Mouse (Mus musculus) forebrain, embryonic 16.5 days (tissue): ENCODE data around the gene Prox2. TPM values are rescaled to one million over a fixed set of nuclear protein-coding genes. Genes with fewer than 3 reads are reported as not detected.
A peak's percentile ranks its signal among the peaks of the same experiment; 100 is the strongest.

ENCODE experiments used
- ATAC-seq: fragments of 200-750 bp; cut with Nextera tagmentation; 2 replicates; pipeline ENCODE4 v1.8.0; 2017; ENCODE audit warnings: mild to moderate bottlenecking, moderate library complexity
- H3K27ac ChIP-seq: fragments of 300-500 bp; sonication (generic); 2 replicates; pipeline ENCODE4 v1.5.1; 2014; ENCODE audit warnings: low read length, control low read depth
- H3K27me3 ChIP-seq: fragments of 300-500 bp; sonication (generic); replicated peaks from 2 replicates; pipeline ENCODE4 v1.6.1; 2014; ENCODE audit warnings: low read length; ENCODE audit not compliant: control insufficient read depth, insufficient read depth
- H3K36me3 ChIP-seq: fragments of 300-500 bp; sonication (generic); 2 replicates; pipeline ENCODE4 v1.6.1; 2014; ENCODE audit not compliant: control insufficient read depth, insufficient read depth
- H3K4me1 ChIP-seq: fragments of 300-500 bp; sonication (generic); replicated peaks from 2 replicates; pipeline ENCODE4 v1.6.1; 2014; ENCODE audit warnings: low read length; ENCODE audit not compliant: control insufficient read depth, insufficient read depth
- H3K4me2 ChIP-seq: fragments of 300-500 bp; sonication (generic); 2 replicates; pipeline ENCODE4 v1.6.1; 2014; ENCODE audit warnings: mild to moderate bottlenecking, low read length, control low read depth
- H3K4me3 ChIP-seq: fragments of 300-500 bp; sonication (generic); replicated peaks from 2 replicates; pipeline ENCODE4 v1.5.1; 2014; ENCODE audit warnings: mild to moderate bottlenecking, low read length, control low read depth
- H3K9ac ChIP-seq: fragments of 300-500 bp; sonication (generic); replicated peaks from 2 replicates; pipeline ENCODE4 v1.6.1; 2014; ENCODE audit warnings: low read depth, low read length, control low read depth
- H3K9me3 ChIP-seq: fragments of 300-500 bp; sonication (generic); 2 replicates; pipeline ENCODE4 v1.6.1; 2016; ENCODE audit warnings: low read length; ENCODE audit not compliant: control insufficient read depth
- WGBS: fragments of 180-500 bp; shearing (Covaris S2); extraction: QIAGEN DNeasy Blood & Tissue Kit; methylation state at CpG from one replicate; pipeline ENCODE4 v1.1.7; 2014; 5-methylcytosine and 5-hydroxymethylcytosine counted together
- polyA plus RNA-seq: library from polyadenylated mRNA; unstranded; fragments of >200 nt; fragmentation: Nextera tagmentation; extraction: Ambion mirVana; gene quantifications from 2 replicates; pipeline ENCODE4 v1.2.1, GENCODE M21; 2015

The Prox2 gene
- polyA plus RNA-seq, 1 experiment from 2014 or later: 2.1 TPM

DNA sequence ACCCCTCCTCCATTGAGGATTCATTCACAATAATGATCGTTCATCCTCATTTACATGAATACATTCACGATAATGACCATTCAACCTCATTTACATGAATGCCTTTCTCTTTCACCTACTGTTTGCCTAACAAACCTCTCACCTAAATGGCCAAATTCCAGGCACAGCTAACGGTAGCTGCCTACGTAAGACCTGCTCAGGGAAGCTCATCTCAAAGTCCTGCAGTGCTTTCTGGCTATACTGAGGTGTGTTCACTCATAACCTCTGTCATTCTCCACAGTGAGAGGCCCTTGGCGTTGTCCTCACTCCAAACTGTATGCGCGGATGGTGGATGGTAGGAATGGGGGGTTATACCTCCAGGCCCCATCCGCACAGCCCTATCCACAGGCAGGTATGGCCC, 5.8 kb downstream of the Prox2 start:
- no peaks in the 10 kb centered on the region for H3K27me3 ChIP-seq
- H3K27ac ChIP-seq: no peak overlapping the region
- H3K9me3 ChIP-seq: no peaks in the 10 kb centered on the region
- no peak for ATAC-seq
- H3K4me1 ChIP-seq: peaks cover 3% of the 10 kb centered on the region
- H3K9ac ChIP-seq: no peak overlapping the region
- no peak overlapping the region for H3K4me3 ChIP-seq
- WGBS: 84% methylated on average over 8 of the region's 8 CpGs
- H3K36me3 ChIP-seq: no peaks in the 10 kb centered on the region
- H3K4me2 ChIP-seq: no peak overlapping the region

- 86% methylated on average over 8 of the region's 8 CpGs for WGBS
These were observed 7.5 kb downstream of the Prox2 start for GRCm38 (mm10) chr12:85103096-85103495.

GRCm38 (mm10) chr12:85101521-85102106, 8.9 kb downstream of the Prox2 start:
- no peak overlapping the region for H3K4me3 ChIP-seq
- no peak overlapping the region for H3K27ac ChIP-seq
- no peaks in the 10 kb centered on the region for H3K4me1 ChIP-seq
- no peak overlapping the region for H3K9ac ChIP-seq
- WGBS: 82% methylated on average over 5 of the region's 5 CpGs
- H3K36me3 ChIP-seq: no peaks in the 10 kb centered on the region
- H3K4me2 ChIP-seq: no peak overlapping the region
- no peak for ATAC-seq
- no peaks in the 10 kb centered on the region for H3K9me3 ChIP-seq
- no peaks in the 10 kb centered on the region for H3K27me3 ChIP-seq

More at GRCm38 (mm10) chr12:85103096-85103495, 7.5 kb downstream of the Prox2 start:
- H3K27me3 ChIP-seq: no peaks in the 10 kb centered on the region
- H3K27ac ChIP-seq: no peak overlapping the region
- H3K4me2 ChIP-seq: no peak overlapping the region
- no peaks in the 10 kb centered on the region for H3K36me3 ChIP-seq
- H3K4me3 ChIP-seq: no peak overlapping the region
- no peaks in the 10 kb centered on the region for H3K9me3 ChIP-seq
- no peak for ATAC-seq
- H3K4me1 ChIP-seq: no peaks in the 10 kb centered on the region
- no peak overlapping the region for H3K9ac ChIP-seq

GRCm38 (mm10) chr12:85101001-85101400, 9.6 kb downstream of the Prox2 start:
- H3K9me3 ChIP-seq: no peaks in the 10 kb centered on the region
- H3K4me2 ChIP-seq: no peak overlapping the region
- no peaks in the 10 kb centered on the region for H3K4me1 ChIP-seq
- no peak overlapping the region for H3K27ac ChIP-seq
- no peak overlapping the region for H3K9ac ChIP-seq
- no peak overlapping the region for H3K4me3 ChIP-seq
- ATAC-seq: no peak
- WGBS: 54% methylated on average over 14 of the region's 14 CpGs
- H3K36me3 ChIP-seq: no peaks in the 10 kb centered on the region
- H3K27me3 ChIP-seq: no peaks in the 10 kb centered on the region

GRCm38 (mm10) chr12:85095859-85096258, 14.7 kb downstream of the Prox2 start:
- ATAC-seq: no peak
- H3K4me1 ChIP-seq: no peaks in the 10 kb centered on the region; the same call in 1 of the 2 replicates
- H3K9me3 ChIP-seq: no peaks in the 10 kb centered on the region
- no peaks in the 10 kb centered on the region for H3K36me3 ChIP-seq
- H3K9ac ChIP-seq: no peak overlapping the region
- no peak overlapping the region for H3K27ac ChIP-seq
- H3K4me3 ChIP-seq: no peak overlapping the region
- no peak overlapping the region for H3K4me2 ChIP-seq
- 85% methylated on average over 7 of the region's 7 CpGs for WGBS
- H3K27me3 ChIP-seq: no peaks in the 10 kb centered on the region

GRCm38 (mm10) chr12:85095146-85095545, 15.4 kb downstream of the Prox2 start:
- Histone ChIP-seq H3K27ac (no peak overlapping the region), H3K4me3 (no peak overlapping the region), H3K4me1 (no peaks in the 10 kb centered on the region; the same call in 1 of the 2 replicates), H3K36me3 (no peaks in the 10 kb centered on the region), H3K27me3 (no peaks in the 10 kb centered on the region), H3K9ac (no peak overlapping the region), H3K9me3 (no peaks in the 10 kb centered on the region), H3K4me2 (no peak overlapping the region)
- no peak for ATAC-seq
- WGBS: 84% methylated on average over 11 of the region's 11 CpGs

DNA sequence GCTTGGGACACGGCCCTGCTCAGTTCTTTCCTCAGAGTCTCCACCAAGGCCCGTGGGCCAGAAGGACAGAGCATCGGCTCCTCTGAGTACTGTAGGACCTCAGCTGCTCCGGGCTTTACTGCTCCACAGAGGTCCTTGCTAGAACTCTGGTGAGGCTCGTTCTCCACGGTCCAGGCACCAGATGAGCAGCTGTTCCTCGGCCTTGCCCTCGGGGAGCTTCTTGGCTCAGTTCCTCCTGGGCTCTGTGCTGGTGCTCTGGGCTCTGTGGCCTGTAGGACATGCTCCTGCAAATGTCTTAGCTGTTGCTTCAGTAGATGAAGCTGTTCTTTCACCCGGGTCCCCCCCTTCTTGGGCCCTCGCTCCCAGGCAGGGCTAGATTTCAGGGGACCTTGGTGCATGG, 15.9 kb downstream of the Prox2 start:
- Histone ChIP-seq H3K4me2 (no peak overlapping the region), H3K27me3 (no peaks in the 10 kb centered on the region), H3K4me3 (no peak overlapping the region), H3K9me3 (no peaks in the 10 kb centered on the region), H3K36me3 (no peaks in the 10 kb centered on the region), H3K27ac (no peak overlapping the region), H3K4me1 (no peaks in the 10 kb centered on the region; the same call in 1 of the 2 replicates), H3K9ac (no peak overlapping the region)
- no peak for ATAC-seq
- WGBS: 82% methylated on average over 10 of the region's 10 CpGs

GRCm38 (mm10) chr12:85094010-85094409, 16.5 kb downstream of the Prox2 start:
- Histone ChIP-seq H3K27ac (no peak overlapping the region), H3K9ac (no peak overlapping the region), H3K4me1 (no peaks in the 10 kb centered on the region; the same call in 1 of the 2 replicates), H3K27me3 (no peaks in the 10 kb centered on the region), H3K36me3 (no peaks in the 10 kb centered on the region), H3K4me3 (no peak overlapping the region), H3K4me2 (no peak overlapping the region), H3K9me3 (no peaks in the 10 kb centered on the region)
- WGBS: 47% methylated on average over 14 of the region's 14 CpGs
- ATAC-seq: peak; percentile 48; the same call in 1 of the 2 replicates

DNA sequence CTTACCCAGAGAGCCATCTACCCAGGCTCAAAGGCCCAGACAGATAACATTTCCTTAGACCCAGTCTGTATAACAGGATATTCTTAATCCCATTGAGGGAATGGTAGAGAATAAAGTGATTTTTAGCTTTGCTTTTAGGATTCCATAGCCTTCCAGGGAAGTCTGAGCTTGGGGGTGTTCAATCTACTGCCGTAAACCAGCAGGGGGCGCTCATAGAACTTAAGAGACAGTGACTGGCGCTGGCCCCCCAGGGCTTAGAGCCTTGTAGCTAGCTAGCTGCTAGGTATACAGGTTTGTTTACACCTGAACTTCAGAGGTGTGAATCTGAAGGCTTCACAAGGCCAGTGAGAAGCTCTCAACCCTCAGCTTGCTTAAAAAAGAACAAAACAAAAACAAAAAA, 18.3 kb downstream of the Prox2 start:
- H3K4me2 ChIP-seq: no peak overlapping the region
- no peak overlapping the region for H3K9ac ChIP-seq
- 6% methylated on average over 3 of the region's 3 CpGs for WGBS
- ATAC-seq: no peak; the same call in 1 of the 2 replicates
- H3K9me3 ChIP-seq: no peaks in the 10 kb centered on the region
- no peaks in the 10 kb centered on the region for H3K27me3 ChIP-seq
- no peaks in the 10 kb centered on the region; the same call in 1 of the 2 replicates for H3K4me1 ChIP-seq
- H3K36me3 ChIP-seq: peaks cover 8% of the 10 kb centered on the region
- no peak overlapping the region for H3K27ac ChIP-seq
- H3K4me3 ChIP-seq: no peak overlapping the region

DNA sequence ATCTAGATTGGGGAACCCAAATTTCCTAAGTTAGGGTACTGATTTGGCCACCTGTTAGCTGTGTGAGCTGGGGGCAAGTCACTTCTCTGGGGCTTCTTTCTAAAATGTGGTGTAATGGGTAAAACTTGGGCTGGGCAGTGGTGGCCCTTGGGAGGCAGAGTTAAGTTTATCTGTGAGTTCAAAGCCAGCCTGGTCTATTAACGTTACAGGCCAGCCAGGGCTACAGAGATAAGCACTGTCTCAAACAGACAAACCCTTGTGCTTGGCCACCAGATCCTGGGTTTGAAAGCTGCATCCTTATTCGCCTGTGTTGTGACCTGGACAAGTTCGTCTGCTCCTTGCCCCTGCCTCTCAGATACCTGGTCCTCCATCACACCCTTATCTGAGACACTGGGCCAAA, 19.4 kb downstream of the Prox2 start:
- no peak overlapping the region for H3K4me2 ChIP-seq
- WGBS: 88% methylated on average over 3 of the region's 3 CpGs

More for the DNA sequence above, 19.4 kb downstream of the Prox2 start:
- ATAC-seq: no peak
- H3K36me3 ChIP-seq: peaks cover 8% of the 10 kb centered on the region
- H3K27me3 ChIP-seq: no peaks in the 10 kb centered on the region
- H3K27ac ChIP-seq: no peak overlapping the region
- no peaks in the 10 kb centered on the region; the same call in 1 of the 2 replicates for H3K4me1 ChIP-seq
- no peak overlapping the region for H3K4me3 ChIP-seq
- H3K9ac ChIP-seq: no peak overlapping the region
- no peaks in the 10 kb centered on the region for H3K9me3 ChIP-seq
